Mouse (Mus musculus) adrenal gland, postnatal 36 days (tissue): ENCODE measurements at regions not wholly inside any gene's neighbourhood (a gene's known extent, or its start where the extent isn't known, plus 50 kb on each side); places are given as distances from the start of the nearest gene placed in this dataset.

Experiments
- DNase-seq, 2 experiments: peaks; one replicate each; pipeline ENCODE4 v3.0.0; 2021; ENCODE audit warnings: mixed read lengths in 1 of 2

GRCm38 (mm10) chr11:65638211-65638610 is 149.9 kb downstream of the Map2k4 start:
- DNase-seq: no peak

GRCm38 (mm10) chr11:65637206-65637605 is 150.9 kb downstream of the Map2k4 start:
- no peak for DNase-seq

- no peak for DNase-seq
These were observed 152.8 kb downstream of the Map2k4 start for GRCm38 (mm10) chr11:65635307-65635706.

- peak; percentile 14 to 53 for DNase-seq
These were observed 156.9 kb downstream of the Map2k4 start for GRCm38 (mm10) chr11:65631164-65631563.

- DNase-seq: no peak
These were observed 157.7 kb downstream of the Map2k4 start for GRCm38 (mm10) chr11:65630436-65630835.

- no peak for DNase-seq
These were observed 158.8 kb downstream of the Map2k4 start for GRCm38 (mm10) chr11:65629320-65629719.

GRCm38 (mm10) chr11:65618976-65619375 is 169.1 kb downstream of the Map2k4 start:
- DNase-seq: no peak

GRCm38 (mm10) chr11:65610536-65610935 is 177.6 kb downstream of the Map2k4 start:
- DNase-seq: no peak

- DNase-seq: no peak
These were observed 179.0 kb downstream of the Map2k4 start for GRCm38 (mm10) chr11:65609056-65609455.

GRCm38 (mm10) chr11:65597298-65598076 is 190.6 kb downstream of the Map2k4 start:
- no peak for DNase-seq

- no peak for DNase-seq
These were observed 199.6 kb downstream of the Map2k4 start for GRCm38 (mm10) chr11:65588491-65588890.

- DNase-seq: no peak
These were observed 220.3 kb downstream of the Map2k4 start for GRCm38 (mm10) chr11:65567831-65568230.

- DNase-seq: no peak
These were observed 229.9 kb downstream of the Map2k4 start for GRCm38 (mm10) chr11:65558236-65558635.

- no peak for DNase-seq
These were observed 237.0 kb downstream of the Map2k4 start for GRCm38 (mm10) chr11:65551073-65551472.

GRCm38 (mm10) chr11:65544281-65544680 is 243.8 kb downstream of the Map2k4 start:
- DNase-seq: no peak

GRCm38 (mm10) chr11:65543581-65543980 is 244.5 kb downstream of the Map2k4 start:
- no peak for DNase-seq

GRCm38 (mm10) chr11:65537046-65537630 is 251.0 kb downstream of the Map2k4 start:
- DNase-seq: no peak

- no peak for DNase-seq
These were observed 252.2 kb downstream of the Map2k4 start for GRCm38 (mm10) chr11:65535726-65536442.

- DNase-seq: peak; percentile 1 to 12
These were observed 257.4 kb downstream of the Map2k4 start for GRCm38 (mm10) chr11:65530744-65531143.

- no peak for DNase-seq
These were observed 235.5 kb upstream of the Myocd start for GRCm38 (mm10) chr11:65505106-65505865.

GRCm38 (mm10) chr11:65497979-65498378 is 228.2 kb upstream of the Myocd start:
- no peak for DNase-seq

- no peak for DNase-seq
These were observed 227.6 kb upstream of the Myocd start for GRCm38 (mm10) chr11:65497415-65497814.
